Mouse (Mus musculus): ENCODE data around the gene Zscan25. TPM values are rescaled to one million over a fixed set of nuclear protein-coding genes. Genes with fewer than 3 reads are reported as not detected.
"Not testable (repeated sequence)": the region's sequence is repeated elsewhere in the genome, so short reads cannot be mapped to it uniquely, and the experiment has no call there.

The Zscan25 gene
- 9.3 and 10.5 TPM in 2 replicates for total RNA-seq (2017)

DNA sequence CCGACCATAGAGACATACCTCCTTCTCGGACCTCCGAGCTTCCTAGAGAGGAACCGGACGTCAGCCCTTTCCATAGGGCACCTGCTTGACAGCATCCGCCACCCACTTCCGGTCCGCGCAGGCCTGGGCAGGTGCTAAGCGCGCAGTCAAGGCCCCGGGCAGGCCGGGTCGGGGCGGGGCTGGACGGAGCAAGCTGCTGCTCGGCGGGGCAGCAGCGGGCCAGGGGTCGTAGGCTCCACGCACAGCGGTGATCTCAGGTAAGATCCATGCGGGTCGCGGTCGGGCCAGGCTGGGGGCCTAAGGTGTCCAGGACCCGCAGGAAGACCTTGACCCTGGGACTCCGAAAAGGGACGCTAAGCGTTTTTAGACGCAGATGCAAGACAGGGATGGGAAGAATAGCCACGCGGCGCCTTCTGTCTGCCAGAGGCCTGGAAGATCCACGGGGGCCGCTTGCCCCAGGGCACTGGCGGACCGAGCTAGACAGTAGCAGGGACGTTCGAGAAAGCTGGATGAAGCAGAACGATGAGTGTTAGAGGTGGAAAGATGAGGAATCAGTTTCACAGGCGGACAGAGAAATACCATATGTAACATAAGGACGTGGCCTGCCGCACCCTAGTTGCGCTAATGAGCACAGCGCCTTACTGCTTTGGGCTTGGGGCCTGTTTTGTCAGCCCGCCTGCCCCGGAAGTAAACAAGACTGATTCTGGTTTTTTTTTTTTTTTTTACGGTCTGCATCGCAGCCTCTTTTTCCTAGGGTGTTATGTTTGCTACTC lies at the start of gene Zscan25:
TSS of gene Zscan25 (plus strand) at position 130 of the 773 bp plus-strand sequence.
- peak; percentile 97 for ATAC-seq (ENCODE audit: extremely low read depth, insufficient number of reproducible peaks, low FRiP score, poor library complexity, severe bottlenecking)

GRCm38 (mm10) chr5:145230641-145231040 lies 49.7 kb upstream of the Zscan25 start:
- no peak for ATAC-seq (ENCODE audit: extremely low read depth, insufficient number of reproducible peaks, low FRiP score, poor library complexity, severe bottlenecking)

GRCm38 (mm10) chr5:145231367-145231871 lies 48.9 kb upstream of the Zscan25 start, which contains the start of gene Zfp655:
Zfp655 (plus strand) TSS chr5:145231715.
- ATAC-seq (ENCODE audit: extremely low read depth, insufficient number of reproducible peaks, low FRiP score, poor library complexity, severe bottlenecking): peak; percentile 97

DNA sequence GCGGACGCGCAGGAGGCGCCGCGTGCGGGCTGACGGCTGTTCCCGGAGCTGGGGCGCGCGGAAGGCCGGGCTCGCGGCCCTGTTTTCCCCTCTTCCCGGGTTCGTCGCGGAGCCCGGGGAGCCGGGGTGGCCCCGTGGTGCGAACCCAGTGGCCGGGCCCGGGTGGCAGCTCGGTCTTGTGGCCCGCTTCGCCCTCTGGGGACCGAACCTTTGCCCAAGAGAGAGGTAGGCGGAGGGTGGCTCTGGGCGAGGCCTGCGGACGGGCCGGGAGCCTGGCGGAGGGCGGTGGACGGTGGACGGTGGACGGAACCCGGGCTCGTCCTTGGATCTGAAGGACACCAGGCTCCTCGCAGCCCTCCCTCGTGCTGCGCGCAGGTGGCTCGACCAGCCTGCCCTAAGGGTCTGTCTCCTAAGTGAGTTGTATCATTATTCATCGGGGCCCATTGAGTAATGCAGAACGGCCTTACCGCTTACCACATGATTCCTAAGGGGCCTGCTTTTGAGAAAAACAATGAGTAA lies 48.3 kb upstream of the Zscan25 start:
- ATAC-seq (ENCODE audit: extremely low read depth, insufficient number of reproducible peaks, low FRiP score, poor library complexity, severe bottlenecking): no peak

GRCm38 (mm10) chr5:145234636-145235035 lies 45.7 kb upstream of the Zscan25 start:
- no peak; the same call in 1 of the 2 replicates for ATAC-seq (ENCODE audit: extremely low read depth, insufficient number of reproducible peaks, low FRiP score, poor library complexity, severe bottlenecking)

GRCm38 (mm10) chr5:145249520-145249919 lies 30.8 kb upstream of the Zscan25 start:
- ATAC-seq (ENCODE audit: extremely low read depth, insufficient number of reproducible peaks, low FRiP score, poor library complexity, severe bottlenecking): no peak

DNA sequence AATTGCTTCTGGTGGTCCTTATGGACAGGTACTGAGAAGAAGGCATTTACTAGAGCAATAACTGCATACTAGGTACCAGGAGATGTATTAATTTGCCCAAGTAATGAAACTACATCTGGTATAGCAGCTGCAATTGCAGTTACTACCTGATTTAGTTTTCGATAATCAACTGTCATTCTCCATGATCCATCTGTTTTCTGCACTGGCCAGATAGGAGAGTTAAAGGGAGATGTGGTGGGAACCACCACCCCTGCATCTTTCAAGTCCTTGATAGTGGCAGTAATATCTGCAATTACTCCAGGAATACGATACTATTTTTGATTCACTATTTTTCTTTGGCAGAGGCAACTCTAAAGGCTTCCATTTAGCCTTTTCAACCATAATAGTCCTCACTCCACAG lies 6.7 kb upstream of the Zscan25 start:
- ATAC-seq (ENCODE audit: extremely low read depth, insufficient number of reproducible peaks, low FRiP score, poor library complexity, severe bottlenecking): not testable (repeated sequence)

DNA sequence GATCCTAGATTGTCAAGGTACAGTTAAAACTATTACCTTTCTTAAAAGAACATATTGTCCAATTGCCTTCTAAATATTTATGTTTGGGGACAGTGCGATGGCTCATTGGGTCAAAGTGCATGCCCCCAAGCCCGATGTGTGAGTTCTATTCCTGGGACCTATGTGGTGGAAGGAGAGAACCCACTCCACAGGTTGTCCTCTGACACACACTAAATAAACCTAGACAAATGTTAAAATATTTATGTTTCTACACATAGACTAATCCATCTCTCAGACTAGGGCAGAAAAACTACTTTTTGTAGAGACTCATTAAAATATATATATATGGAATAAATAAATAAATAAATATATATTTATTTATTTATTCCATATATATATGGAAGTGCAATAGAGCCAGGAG lies 352 bp upstream of the Zscan25 start:
- ATAC-seq (ENCODE audit: extremely low read depth, insufficient number of reproducible peaks, low FRiP score, poor library complexity, severe bottlenecking): no peak

DNA sequence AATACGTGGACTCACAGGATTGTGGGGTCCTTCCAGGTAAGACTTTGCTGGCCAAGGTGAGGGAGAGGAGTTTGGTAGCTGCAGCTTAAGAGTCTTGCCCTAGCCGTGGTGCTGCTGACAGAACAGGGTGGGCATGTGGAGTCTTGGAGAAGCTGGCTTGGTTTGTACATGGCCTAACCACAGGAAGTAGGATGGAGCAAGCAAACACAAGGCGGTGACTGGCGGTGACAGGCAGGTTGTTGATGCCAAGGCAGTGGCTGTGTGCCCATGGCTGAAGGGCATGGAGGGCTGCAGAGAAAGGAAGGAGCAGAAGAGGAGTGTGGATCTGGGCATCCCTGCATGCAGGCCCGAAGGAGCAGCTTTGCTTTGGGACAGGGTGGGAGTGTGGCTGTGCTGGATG lies 8.1 kb downstream of the Zscan25 start:
- no peak for ATAC-seq (ENCODE audit: extremely low read depth, insufficient number of reproducible peaks, low FRiP score, poor library complexity, severe bottlenecking)

DNA sequence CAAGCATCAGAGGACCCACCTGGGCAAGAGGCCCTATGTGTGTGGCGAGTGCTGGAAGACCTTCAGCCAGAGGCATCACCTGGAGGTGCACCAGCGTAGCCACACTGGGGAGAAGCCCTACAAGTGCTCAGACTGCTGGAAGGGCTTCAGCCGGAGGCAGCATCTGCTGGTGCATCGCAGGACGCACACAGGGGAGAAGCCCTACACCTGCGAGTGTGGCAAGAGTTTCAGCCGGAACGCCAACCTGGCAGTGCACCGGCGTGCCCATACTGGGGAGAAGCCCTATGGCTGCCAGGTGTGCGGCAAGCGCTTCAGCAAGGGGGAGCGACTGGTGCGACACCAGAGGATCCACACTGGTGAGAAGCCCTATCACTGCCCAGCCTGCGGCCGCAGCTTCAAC lies 10.4 kb downstream of the Zscan25 start:
- no peak for ATAC-seq (ENCODE audit: extremely low read depth, insufficient number of reproducible peaks, low FRiP score, poor library complexity, severe bottlenecking)

GRCm38 (mm10) chr5:145292398-145292797 lies 12.1 kb downstream of the Zscan25 start:
- ATAC-seq (ENCODE audit: extremely low read depth, insufficient number of reproducible peaks, low FRiP score, poor library complexity, severe bottlenecking): no peak

GRCm38 (mm10) chr5:145300469-145300868 lies 20.2 kb downstream of the Zscan25 start:
- ATAC-seq (ENCODE audit: extremely low read depth, insufficient number of reproducible peaks, low FRiP score, poor library complexity, severe bottlenecking): no peak

DNA sequence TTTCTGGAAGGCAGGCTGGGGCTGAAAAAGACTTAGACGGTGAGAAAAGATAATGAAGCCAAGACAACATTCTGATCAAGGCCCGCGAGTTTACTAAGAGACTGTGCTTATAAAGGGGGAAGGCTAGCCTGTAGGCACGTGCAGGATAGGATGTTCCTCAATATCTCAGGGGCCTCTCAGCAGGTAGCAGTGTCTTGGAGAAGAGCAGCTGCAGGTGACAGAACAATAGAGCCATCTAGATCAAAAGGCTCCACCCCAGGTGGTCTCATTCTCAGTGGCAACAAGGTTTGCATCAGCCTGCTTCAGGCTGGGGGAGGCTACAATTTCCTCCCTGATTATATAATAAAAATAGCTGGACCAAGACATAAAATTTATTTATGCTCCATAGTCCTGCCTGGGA lies 21.5 kb downstream of the Zscan25 start:
- not testable (repeated sequence) for ATAC-seq (ENCODE audit: extremely low read depth, insufficient number of reproducible peaks, low FRiP score, poor library complexity, severe bottlenecking)

- no peak for ATAC-seq (ENCODE audit: extremely low read depth, insufficient number of reproducible peaks, low FRiP score, poor library complexity, severe bottlenecking)
Measured at GRCm38 (mm10) chr5:145302424-145302823, 22.1 kb downstream of the Zscan25 start.

DNA sequence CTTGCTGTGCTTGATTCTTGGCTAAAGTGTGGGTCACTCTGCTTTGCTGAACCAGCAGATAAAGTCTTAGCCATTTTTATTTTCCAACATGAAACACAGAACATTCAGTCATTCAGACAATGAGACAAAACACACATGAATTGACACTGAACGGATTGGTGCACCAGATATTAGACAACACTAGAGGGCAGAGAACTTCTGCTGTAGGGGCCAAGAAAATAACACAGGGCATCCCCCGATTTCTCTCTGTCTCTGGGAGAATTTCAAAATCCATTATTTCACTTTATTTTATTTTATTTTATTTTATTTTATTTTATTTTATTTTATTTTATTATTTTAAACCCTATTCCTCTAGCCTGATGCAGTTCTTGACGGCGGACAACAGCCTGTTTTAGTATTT lies 26.7 kb downstream of the Zscan25 start:
- not testable (repeated sequence) for ATAC-seq (ENCODE audit: extremely low read depth, insufficient number of reproducible peaks, low FRiP score, poor library complexity, severe bottlenecking)

- not testable (repeated sequence) for ATAC-seq (ENCODE audit: extremely low read depth, insufficient number of reproducible peaks, low FRiP score, poor library complexity, severe bottlenecking)
Measured at GRCm38 (mm10) chr5:145307811-145308210, 27.5 kb downstream of the Zscan25 start.

DNA sequence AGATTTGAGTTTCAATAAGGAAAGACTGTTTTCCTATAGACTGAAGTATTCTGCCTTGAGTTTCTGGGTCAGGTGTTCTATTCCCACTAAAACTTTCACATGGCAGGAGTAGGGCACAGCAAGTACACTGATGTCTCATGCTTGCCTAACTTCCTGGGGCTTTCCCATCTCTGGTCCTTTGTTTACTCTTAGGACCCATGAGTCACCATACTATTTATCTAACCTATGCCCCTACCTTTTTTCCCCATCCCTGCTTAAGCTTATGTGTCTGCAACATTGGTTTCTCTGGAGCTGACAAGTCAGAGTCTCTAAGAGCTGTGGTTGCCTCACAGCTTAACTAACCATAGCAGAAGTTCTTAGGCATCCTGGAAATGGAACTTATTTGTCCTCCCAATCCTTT lies 33.5 kb downstream of the Zscan25 start:
- no peak for ATAC-seq (ENCODE audit: extremely low read depth, insufficient number of reproducible peaks, low FRiP score, poor library complexity, severe bottlenecking)

DNA sequence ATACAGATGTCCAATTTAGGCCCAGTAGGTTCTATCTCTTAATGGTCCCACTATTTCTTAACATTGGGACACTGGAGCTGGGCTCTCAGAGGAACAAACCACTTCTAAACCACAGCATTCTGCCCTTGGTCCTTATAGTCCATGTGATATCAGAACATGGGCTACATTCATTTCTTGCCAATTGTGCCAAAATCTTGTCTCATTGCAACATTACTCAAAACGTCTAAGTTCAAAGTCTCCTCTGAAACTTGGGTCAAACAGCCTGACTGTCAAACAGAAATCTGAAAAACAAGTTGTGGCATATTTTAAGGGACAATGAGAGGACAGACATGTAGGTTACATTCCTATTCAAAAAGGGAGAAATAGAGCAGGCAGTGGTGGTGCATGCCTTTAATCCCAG lies 36.8 kb downstream of the Zscan25 start:
- no peak for ATAC-seq (ENCODE audit: extremely low read depth, insufficient number of reproducible peaks, low FRiP score, poor library complexity, severe bottlenecking)

- ATAC-seq (ENCODE audit: extremely low read depth, insufficient number of reproducible peaks, low FRiP score, poor library complexity, severe bottlenecking): not testable (repeated sequence)
Measured at GRCm38 (mm10) chr5:145338756-145339155, 58.5 kb downstream of the Zscan25 start.

Data from neutrophil, adult 5-6 weeks (primary cell).